Mouse (Mus musculus) liver, adult 2 months (tissue): Measurements from ENCODE around the gene Arid4a. TPM values are rescaled to one million over a fixed set of nuclear protein-coding genes. Genes with fewer than 3 reads are reported as not detected.

Source experiments
- DNase-seq: peaks from one replicate; pipeline ENCODE4 v3.0.0-alpha.2; 2011; ENCODE audit warnings: low read depth, low spot score; ENCODE audit errors: extremely low read depth
- H3K27ac ChIP-seq: fragments of 200-500 bp; replicated peaks from 2 replicates; pipeline ENCODE4 v1.5.1; 2012; ENCODE audit warnings: low read depth, mild to moderate bottlenecking, control low read depth, inconsistent platforms, low read length; ENCODE audit not compliant: insufficient read depth
- H3K27me3 ChIP-seq: fragments of 200-500 bp; 2 replicates; pipeline ENCODE4 v1.6.1; 2012; ENCODE audit warnings: mild to moderate bottlenecking, moderate library complexity, low read length, inconsistent platforms; ENCODE audit not compliant: control insufficient read depth, insufficient read depth
- H3K36me3 ChIP-seq: fragments of 200-500 bp; 2 replicates; pipeline ENCODE4 v1.6.1; 2012; ENCODE audit warnings: low read length, inconsistent platforms; ENCODE audit not compliant: control insufficient read depth, insufficient read depth
- H3K4me1 ChIP-seq: fragments of 200-500 bp; 2 replicates; pipeline ENCODE4 v1.6.1; 2011; ENCODE audit warnings: low read length; ENCODE audit not compliant: control insufficient read depth, insufficient read depth
- H3K4me3 ChIP-seq: fragments of 200-500 bp; 2 replicates; pipeline ENCODE4 v1.5.1; 2011; ENCODE audit warnings: low read depth, mild to moderate bottlenecking, control low read depth, low read length, moderate library complexity; ENCODE audit not compliant: insufficient read depth
- H3K79me2 ChIP-seq: fragments of 200-500 bp; 2 replicates; pipeline ENCODE4 v1.6.1; 2012; ENCODE audit warnings: inconsistent platforms, mild to moderate bottlenecking, low read length, moderate library complexity; ENCODE audit not compliant: control insufficient read depth, insufficient read depth
- H3K9ac ChIP-seq: fragments of 200-500 bp; 2 replicates; pipeline ENCODE4 v1.6.1; 2012; ENCODE audit warnings: low read depth, mild to moderate bottlenecking, control low read depth, inconsistent platforms, low read length
- CTCF ChIP-seq: fragments of 200-500 bp; IDR thresholded peaks from 2 replicates; pipeline ENCODE4 v1.5.1; 2011; ENCODE audit warnings: low read depth, low read length, control low read depth
- POLR2A ChIP-seq: fragments of 200-500 bp; IDR thresholded peaks from 2 replicates; pipeline ENCODE4 v1.6.1; 2011; ENCODE audit warnings: low read length, control low read depth; ENCODE audit not compliant: insufficient read depth; ENCODE audit errors: extremely low read depth
- WGBS: fragments of 180-500 bp; shearing (Covaris S2); methylation state at CpG from one replicate; pipeline ENCODE4 v1.1.7; 2018; 5-methylcytosine and 5-hydroxymethylcytosine counted together
- polyA plus RNA-seq: library from polyadenylated mRNA; depleted of rRNA; stranded (reverse); fragments of >200 nt; gene quantifications from 2 replicates; pipeline ENCODE4 v1.2.3, GENCODE M21; 2012
- total RNA-seq: library from RNA; depleted of rRNA; stranded (reverse); fragments of >200 nt; gene quantifications from 2 replicates; pipeline ENCODE4 v1.2.3, GENCODE M21; 2014

The Arid4a gene
- total and polyA plus RNA-seq, 2 experiments, result 1.3 to 6.8 TPM

GRCm38 (mm10) chr12:71051079-71051478 lies 35.3 kb downstream of the Arid4a start:
- peak; percentile 61 for DNase-seq
- TF ChIP-seq POLR2A (no peak), CTCF (peak; percentile 75)
- Histone ChIP-seq H3K4me3 (no peak overlapping the region), H3K9ac (no peak overlapping the region), H3K27me3 (no peaks in the 10 kb centered on the region), H3K27ac (no peak overlapping the region), H3K79me2 (peaks cover 4% of the 10 kb centered on the region; the same call in 1 of the 2 replicates), H3K36me3 (peaks cover 12% of the 10 kb centered on the region), H3K4me1 (peaks cover 15% of the 10 kb centered on the region)
- 11% methylated on average over 3 of the region's 3 CpGs for WGBS

DNA sequence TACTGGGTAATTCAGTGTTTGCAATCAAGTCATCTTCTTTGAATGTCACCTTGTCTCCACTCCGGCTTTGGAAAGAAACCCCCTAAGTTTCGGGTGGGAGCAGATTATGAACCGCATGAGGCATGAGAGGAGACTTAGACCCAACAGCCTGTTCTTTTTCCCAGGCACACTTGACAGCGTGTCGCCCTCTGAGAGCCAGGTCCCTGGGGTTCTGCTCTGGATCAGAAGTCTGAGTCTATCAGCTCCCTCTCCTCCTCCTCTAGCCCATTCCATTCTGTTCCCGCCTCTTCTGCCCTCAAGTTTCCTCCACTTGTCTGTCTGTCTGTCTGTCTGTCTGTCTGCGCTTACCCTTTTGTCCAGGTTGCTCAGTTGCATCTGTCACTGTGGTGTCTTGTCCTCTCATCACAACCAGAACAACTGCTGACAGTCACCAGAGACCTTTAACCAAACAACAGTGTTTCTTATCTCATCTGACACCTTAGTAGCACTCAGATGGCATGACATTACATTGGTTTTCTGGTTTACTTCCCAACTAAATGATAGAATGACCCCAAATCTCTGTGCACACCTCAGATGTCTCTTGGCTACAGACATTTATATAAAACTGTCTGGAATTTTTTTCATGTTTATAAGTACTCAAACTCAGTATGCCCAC lies 36.7 kb downstream of the Arid4a start:
- Histone ChIP-seq H3K36me3 (peaks cover 2% of the 10 kb centered on the region), H3K27me3 (no peaks in the 10 kb centered on the region), H3K4me1 (peaks cover 15% of the 10 kb centered on the region), H3K79me2 (peaks cover 6% of the 10 kb centered on the region; the same call in 1 of the 2 replicates), H3K9ac (no peak overlapping the region), H3K27ac (peak overlapping the region; percentile 81), H3K4me3 (no peak overlapping the region)
- WGBS, result 91% methylated on average over 7 of the region's 7 CpGs
- peak; percentile 53 for DNase-seq
- TF ChIP-seq CTCF, result no peak
- no peak for TF ChIP-seq POLR2A

DNA sequence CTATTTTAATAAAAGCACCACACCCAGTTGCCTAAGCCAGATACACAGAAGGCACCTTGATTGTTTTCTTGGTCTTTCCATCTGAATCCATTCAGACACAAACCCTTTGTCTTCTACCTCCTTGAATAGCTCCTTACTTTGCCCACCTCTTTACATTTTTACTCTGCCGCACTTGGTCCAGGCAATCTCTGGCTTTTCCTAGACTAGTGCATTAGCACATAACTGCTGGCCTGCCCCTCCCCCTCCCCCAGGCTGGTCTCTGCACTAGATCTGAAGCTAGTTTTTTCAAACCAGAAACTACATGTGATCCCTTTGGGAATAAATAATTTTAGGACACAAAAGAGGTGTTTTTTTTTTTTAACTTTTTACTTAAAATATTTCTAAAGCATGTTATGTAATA lies 37.2 kb downstream of the Arid4a start:
- Histone ChIP-seq H3K27ac (peak overlapping the region; percentile 79), H3K79me2 (peaks cover 7% of the 10 kb centered on the region; the same call in 1 of the 2 replicates), H3K4me3 (no peak overlapping the region), H3K9ac (no peak overlapping the region), H3K27me3 (no peaks in the 10 kb centered on the region), H3K4me1 (peaks cover 15% of the 10 kb centered on the region), H3K36me3 (peaks cover 2% of the 10 kb centered on the region; the same call in 1 of the 2 replicates)
- 26% methylated on average over 1 of the region's 1 CpGs for WGBS
- TF ChIP-seq POLR2A (no peak), CTCF (no peak)
- DNase-seq, result no peak

GRCm38 (mm10) chr12:71053486-71053885 lies 37.7 kb downstream of the Arid4a start:
- Histone ChIP-seq H3K4me3 (no peak overlapping the region), H3K27ac (peak overlapping the region; percentile 81), H3K79me2 (peaks cover 7% of the 10 kb centered on the region; the same call in 1 of the 2 replicates), H3K36me3 (peaks cover 2% of the 10 kb centered on the region; the same call in 1 of the 2 replicates), H3K4me1 (peaks cover 13% of the 10 kb centered on the region), H3K9ac (no peak overlapping the region), H3K27me3 (no peaks in the 10 kb centered on the region)
- TF ChIP-seq POLR2A (no peak), CTCF (no peak)
- peak; percentile 81 for DNase-seq
- WGBS, result 30% methylated on average over 1 of the region's 1 CpGs

DNA sequence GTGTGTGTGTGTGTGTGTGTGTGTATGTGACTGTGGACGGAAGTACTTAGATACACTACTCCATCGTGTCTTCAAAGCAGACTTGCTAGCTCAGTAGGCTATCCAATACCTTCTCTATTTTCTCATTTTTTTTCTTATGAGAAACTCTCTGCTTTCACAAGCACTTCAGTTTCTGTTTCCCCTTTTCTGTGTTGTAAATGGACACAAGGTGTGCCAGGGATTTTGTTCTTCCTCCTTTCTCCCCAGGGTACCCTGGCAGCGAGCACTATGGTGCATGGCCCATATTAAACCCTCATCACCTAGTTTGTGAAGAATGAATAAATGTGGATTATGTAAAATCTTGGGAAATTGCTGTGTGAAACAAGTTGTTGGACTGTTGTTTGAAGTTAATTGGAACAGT lies 39.7 kb downstream of the Arid4a start:
- no peak overlapping the region for H3K9ac ChIP-seq
- H3K27ac ChIP-seq, result no peak overlapping the region
- peaks cover 7% of the 10 kb centered on the region; the same call in 1 of the 2 replicates for H3K36me3 ChIP-seq
- no peak overlapping the region for H3K4me3 ChIP-seq
- TF ChIP-seq POLR2A (no peak), CTCF (no peak)
- peaks cover 9% of the 10 kb centered on the region for H3K4me1 ChIP-seq
- H3K79me2 ChIP-seq, result peaks cover 3% of the 10 kb centered on the region; the same call in 1 of the 2 replicates
- whole genome bisulfite sequencing, result 76% methylated on average over 3 of the region's 3 CpGs
- DNase-seq, result no peak
- H3K27me3 ChIP-seq, result no peaks in the 10 kb centered on the region

DNA sequence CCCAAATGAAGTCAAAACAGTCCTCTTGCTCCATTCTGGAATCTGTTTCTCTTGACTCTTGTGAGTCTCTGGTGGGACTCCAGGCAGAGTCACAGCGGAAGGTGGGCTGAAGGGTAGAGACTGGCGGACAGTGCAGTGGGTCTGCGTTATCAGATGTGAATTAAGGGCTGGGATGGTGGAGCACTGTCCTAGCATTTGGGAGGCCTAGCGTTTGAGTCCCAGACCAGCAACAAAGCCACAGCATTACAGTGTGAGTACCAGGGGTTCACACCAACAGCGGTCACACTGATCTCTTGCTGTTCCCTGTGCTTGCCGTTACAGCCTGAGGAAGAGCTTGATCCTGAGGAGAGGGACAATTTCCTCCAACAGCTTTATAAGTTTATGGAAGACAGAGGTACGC lies 44.0 kb downstream of the Arid4a start:
- no peak for DNase-seq
- no peak for TF ChIP-seq CTCF
- no peak for TF ChIP-seq POLR2A
- H3K9ac ChIP-seq, result no peak overlapping the region
- H3K27me3 ChIP-seq, result no peaks in the 10 kb centered on the region
- H3K27ac ChIP-seq, result no peak overlapping the region
- H3K4me1 ChIP-seq, result no peaks in the 10 kb centered on the region
- no peak overlapping the region for H3K4me3 ChIP-seq
- peaks cover 3% of the 10 kb centered on the region; the same call in 1 of the 2 replicates for H3K79me2 ChIP-seq
- WGBS, result 95% methylated on average over 7 of the region's 7 CpGs
- peaks cover 31% of the 10 kb centered on the region; the same call in 1 of the 2 replicates for H3K36me3 ChIP-seq
